Mouse (Mus musculus) cerebellum, adult 2 months (tissue): ENCODE data around the gene Tmem252. TPM values are rescaled to one million over a fixed set of nuclear protein-coding genes. Genes with fewer than 3 reads are reported as not detected.

Source experiments
- DNase-seq, 2 experiments: peaks; one replicate each; pipeline ENCODE4 v3.0.0; 2021
- H3K27ac ChIP-seq: fragments of 200-500 bp; 2 replicates; pipeline ENCODE4 v1.5.1; 2012; ENCODE audit warnings: low read length, control low read depth, inconsistent platforms; ENCODE audit not compliant: insufficient read depth
- H3K27me3 ChIP-seq: fragments of 200-500 bp; 2 replicates; pipeline ENCODE4 v1.6.1; 2012; ENCODE audit warnings: inconsistent platforms, mild to moderate bottlenecking, low read length, moderate library complexity; ENCODE audit not compliant: control insufficient read depth, insufficient read depth
- H3K4me1 ChIP-seq: fragments of 200-500 bp; 2 replicates; pipeline ENCODE4 v1.6.1; 2011; ENCODE audit warnings: low read length; ENCODE audit not compliant: control insufficient read depth, insufficient read depth
- H3K4me3 ChIP-seq: fragments of 200-500 bp; replicated peaks from 2 replicates; pipeline ENCODE3; 2011; ENCODE audit warnings: mild to moderate bottlenecking, low read depth, low read length, control low read depth; ENCODE audit not compliant: insufficient read depth
- CTCF ChIP-seq: fragments of 200-500 bp; IDR thresholded peaks from 2 replicates; pipeline ENCODE4 v1.5.1; 2011; ENCODE audit warnings: low read depth, mild to moderate bottlenecking, control low read depth, low read length, moderate library complexity, borderline replicate concordance; ENCODE audit not compliant: insufficient read depth
- POLR2A ChIP-seq: fragments of 200-500 bp; IDR thresholded peaks from 2 replicates; pipeline ENCODE4 v1.6.1; 2011; ENCODE audit warnings: low read length, control low read depth, borderline replicate concordance; ENCODE audit not compliant: insufficient read depth
- WGBS: fragments of 180-500 bp; shearing (Covaris S2); methylation state at CpG from one replicate; pipeline ENCODE4 v1.1.7; 2018; 5-methylcytosine and 5-hydroxymethylcytosine counted together
- polyA plus RNA-seq: library from polyadenylated mRNA; depleted of rRNA; stranded (reverse); fragments of >200 nt; gene quantifications from 2 replicates; pipeline ENCODE4 v1.2.3, GENCODE M21; 2012; rRNA removed

The Tmem252 gene
- polyA plus RNA-seq, 1 experiment = 0.26 TPM

- Histone ChIP-seq H3K27ac (no peak overlapping the region), H3K4me3 (no peak overlapping the region), H3K27me3 (no peaks in the 10 kb centered on the region), H3K4me1 (no peaks in the 10 kb centered on the region)
- TF ChIP-seq POLR2A (no peak), CTCF (no peak)
- WGBS = 43% methylated on average over 1 of the region's 1 CpGs
- no peak for DNase-seq
Measured at GRCm38 (mm10) chr19:24718021-24718420, 44.2 kb downstream of the Tmem252 start.

GRCm38 (mm10) chr19:24719504-24719903, 45.7 kb downstream of the Tmem252 start:
- H3K27me3 ChIP-seq = no peaks in the 10 kb centered on the region
- DNase-seq = no peak
- no peaks in the 10 kb centered on the region for H3K4me1 ChIP-seq
- no peak overlapping the region for H3K4me3 ChIP-seq
- H3K27ac ChIP-seq = no peak overlapping the region
- no peak for TF ChIP-seq CTCF
- no peak for TF ChIP-seq POLR2A
- WGBS = 29% methylated on average over 4 of the region's 4 CpGs

GRCm38 (mm10) chr19:24720448-24720847, 46.6 kb downstream of the Tmem252 start:
- TF ChIP-seq CTCF = no peak
- TF ChIP-seq POLR2A = no peak
- Histone ChIP-seq H3K4me3 (no peak overlapping the region), H3K27ac (no peak overlapping the region), H3K27me3 (no peaks in the 10 kb centered on the region), H3K4me1 (no peaks in the 10 kb centered on the region)
- DNase-seq = no peak

- 89% methylated on average over 10 of the region's 10 CpGs for WGBS
- TF ChIP-seq CTCF = no peak
- TF ChIP-seq POLR2A = no peak
- DNase-seq = no peak
- Histone ChIP-seq H3K27ac (no peak overlapping the region), H3K27me3 (no peaks in the 10 kb centered on the region), H3K4me1 (no peaks in the 10 kb centered on the region), H3K4me3 (no peak overlapping the region)
Measured at GRCm38 (mm10) chr19:24724362-24724761, 50.6 kb downstream of the Tmem252 start.

- TF ChIP-seq POLR2A (no peak), CTCF (no peak)
- Histone ChIP-seq H3K4me1 (no peaks in the 10 kb centered on the region), H3K4me3 (no peak overlapping the region), H3K27me3 (no peaks in the 10 kb centered on the region), H3K27ac (no peak overlapping the region)
- WGBS = 5% methylated on average over 5 of the region's 5 CpGs
- DNase-seq = no peak
Measured at GRCm38 (mm10) chr19:24730661-24731060, 56.9 kb downstream of the Tmem252 start.

Other genes with a start within 250 kb of the Tmem252 start
- 25.1 and 27.2 TPM in 2 replicates for gene Fam122a, start 196.7 kb upstream of the Tmem252 start, polyA plus RNA-seq
- 36.3 and 41.9 TPM in 2 replicates for gene Pip5k1b, start 118.1 kb upstream of the Tmem252 start, polyA plus RNA-seq
- gene Pgm5, start 187.8 kb downstream of the Tmem252 start, polyA plus RNA-seq = 3.8 and 4.3 TPM in 2 replicates
- 166 and 167 TPM in 2 replicates for gene Gm10053, start 201.7 kb downstream of the Tmem252 start, polyA plus RNA-seq
- gene Foxd4, start 227.2 kb downstream of the Tmem252 start, polyA plus RNA-seq = 0.07 TPM in 1 of 2 replicates, not detected in the other